Mouse (Mus musculus) neural tube, embryonic 15.5 days (tissue): Measurements from ENCODE around the gene Nrsn2. TPM values are rescaled to one million over a fixed set of nuclear protein-coding genes. Genes with fewer than 3 reads are reported as not detected.
A peak's percentile ranks its signal among the peaks of the same experiment; 100 is the strongest.
"Not testable (repeated sequence)": the region's sequence is repeated elsewhere in the genome, so short reads cannot be mapped to it uniquely, and the experiment has no call there.

Experiments
- ATAC-seq: fragments of 200-750 bp; cut with Nextera tagmentation; 2 replicates; pipeline ENCODE4 v1.8.0; 2017; ENCODE audit warnings: mild to moderate bottlenecking, moderate TSS enrichment, moderate library complexity; ENCODE audit not compliant: low FRiP score
- H3K27ac ChIP-seq: fragments of 300-500 bp; sonication (generic); replicated peaks from 2 replicates; pipeline ENCODE4 v1.5.1; 2015; ENCODE audit warnings: mild to moderate bottlenecking, inconsistent platforms
- H3K27me3 ChIP-seq: fragments of 300-500 bp; sonication (generic); replicated peaks from 2 replicates; pipeline ENCODE4 v1.6.1; 2015; ENCODE audit warnings: inconsistent platforms
- H3K36me3 ChIP-seq: fragments of 300-500 bp; sonication (generic); 2 replicates; pipeline ENCODE4 v1.6.1; 2015; ENCODE audit warnings: inconsistent platforms
- H3K4me1 ChIP-seq: fragments of 300-500 bp; sonication (generic); 2 replicates; pipeline ENCODE4 v1.6.1; 2015; ENCODE audit warnings: inconsistent platforms
- H3K4me2 ChIP-seq: fragments of 300-500 bp; sonication (generic); 2 replicates; pipeline ENCODE4 v1.6.1; 2015; ENCODE audit warnings: inconsistent platforms, mild to moderate bottlenecking, moderate library complexity
- H3K4me3 ChIP-seq: fragments of 300-500 bp; sonication (generic); replicated peaks from 2 replicates; pipeline ENCODE4 v1.5.1; 2015; ENCODE audit warnings: mild to moderate bottlenecking, inconsistent platforms
- H3K9ac ChIP-seq: fragments of 300-500 bp; sonication (generic); replicated peaks from 2 replicates; pipeline ENCODE4 v1.6.1; 2015; ENCODE audit warnings: mild to moderate bottlenecking, inconsistent platforms
- H3K9me3 ChIP-seq: fragments of 300-500 bp; sonication (generic); replicated peaks from 2 replicates; pipeline ENCODE4 v1.6.1; 2016; ENCODE audit warnings: inconsistent platforms
- WGBS: fragments of 180-500 bp; shearing (Covaris S2); methylation state at CpG from one replicate; pipeline ENCODE4 v1.1.7; 2015; ENCODE audit warnings: mixed read lengths; 5-methylcytosine and 5-hydroxymethylcytosine counted together
- polyA plus RNA-seq: library from polyadenylated mRNA; unstranded; fragments of >200 nt; fragmentation: Nextera tagmentation; extraction: Ambion mirVana; gene quantifications from 2 replicates; pipeline ENCODE4 v1.2.1, GENCODE M21; 2015

Gene Nrsn2
- polyA plus RNA-seq, 1 experiment from 2014 or later, result 60.3 TPM

GRCm38 (mm10) chr2:152373547-152373946 is 2.9 kb downstream of the Nrsn2 start:
- 85% methylated on average over 9 of the region's 9 CpGs for WGBS

GRCm38 (mm10) chr2:152372661-152373060 is 3.8 kb downstream of the Nrsn2 start:
- Histone ChIP-seq H3K27ac (no peak overlapping the region), H3K9me3 (no peaks in the 10 kb centered on the region), H3K4me3 (no peak overlapping the region), H3K36me3 (no peaks in the 10 kb centered on the region), H3K27me3 (no peaks in the 10 kb centered on the region), H3K4me2 (no peak overlapping the region), H3K4me1 (peaks cover 29% of the 10 kb centered on the region), H3K9ac (no peak overlapping the region)
- no peak for ATAC-seq
- WGBS, result 79% methylated on average over 4 of the region's 4 CpGs

More at GRCm38 (mm10) chr2:152373547-152373946, 2.9 kb downstream of the Nrsn2 start:
- ATAC-seq, result no peak
- Histone ChIP-seq H3K27me3 (no peaks in the 10 kb centered on the region), H3K36me3 (no peaks in the 10 kb centered on the region), H3K4me2 (no peak overlapping the region), H3K27ac (no peak overlapping the region), H3K4me3 (no peak overlapping the region), H3K9ac (no peak overlapping the region), H3K4me1 (peaks cover 29% of the 10 kb centered on the region), H3K9me3 (no peaks in the 10 kb centered on the region)

- Histone ChIP-seq H3K9me3 (no peaks in the 10 kb centered on the region), H3K27me3 (no peaks in the 10 kb centered on the region), H3K9ac (no peak overlapping the region), H3K4me1 (peaks cover 29% of the 10 kb centered on the region), H3K36me3 (no peaks in the 10 kb centered on the region), H3K4me3 (no peak overlapping the region), H3K4me2 (no peak overlapping the region), H3K27ac (no peak overlapping the region)
- ATAC-seq, result no peak
- 77% methylated on average over 7 of the region's 7 CpGs for WGBS
These were observed 4.3 kb downstream of the Nrsn2 start for GRCm38 (mm10) chr2:152372104-152372503.

GRCm38 (mm10) chr2:152368532-152369140 is 7.8 kb downstream of the Nrsn2 start:
- Histone ChIP-seq H3K27ac (no peak overlapping the region), H3K4me2 (0 out of 2 replicates have a peak overlapping the region, but pooled peaks have one; percentile 7), H3K9me3 (no peaks in the 10 kb centered on the region), H3K4me1 (peaks cover 7% of the 10 kb centered on the region), H3K9ac (no peak overlapping the region), H3K36me3 (no peaks in the 10 kb centered on the region), H3K4me3 (no peak overlapping the region), H3K27me3 (no peaks in the 10 kb centered on the region)
- 36% methylated on average over 14 of the region's 14 CpGs for WGBS
- peak; percentile 49; the same call in 1 of the 2 replicates for ATAC-seq

GRCm38 (mm10) chr2:152367917-152368316 is 8.5 kb downstream of the Nrsn2 start:
- Histone ChIP-seq H3K27me3 (no peaks in the 10 kb centered on the region), H3K4me1 (peaks cover 8% of the 10 kb centered on the region), H3K9ac (no peak overlapping the region), H3K4me2 (no peak overlapping the region), H3K27ac (no peak overlapping the region), H3K9me3 (no peaks in the 10 kb centered on the region), H3K4me3 (no peak overlapping the region), H3K36me3 (no peaks in the 10 kb centered on the region)
- WGBS, result 81% methylated on average over 5 of the region's 5 CpGs
- ATAC-seq, result no peak

- peak overlapping the region; percentile 51 for H3K4me2 ChIP-seq
- H3K9ac ChIP-seq, result no peak overlapping the region; the same call in 1 of the 2 replicates
- H3K36me3 ChIP-seq, result no peaks in the 10 kb centered on the region
- H3K27ac ChIP-seq, result peak overlapping the region; percentile 61
- no peaks in the 10 kb centered on the region for H3K27me3 ChIP-seq
- no peaks in the 10 kb centered on the region for H3K9me3 ChIP-seq
- peak overlapping the region; percentile 19; the same call in 1 of the 2 replicates for H3K4me3 ChIP-seq
- peaks cover 5% of the 10 kb centered on the region for H3K4me1 ChIP-seq
- ATAC-seq, result peak; percentile 69
- WGBS, result 12% methylated on average over 17 of the region's 17 CpGs
These were observed 12.9 kb downstream of the Nrsn2 start for GRCm38 (mm10) chr2:152363245-152364147.

GRCm38 (mm10) chr2:152361193-152361592 is 15.2 kb downstream of the Nrsn2 start:
- Histone ChIP-seq H3K4me1 (peaks cover 5% of the 10 kb centered on the region), H3K27me3 (no peaks in the 10 kb centered on the region), H3K27ac (no peak overlapping the region), H3K9me3 (no peaks in the 10 kb centered on the region), H3K9ac (no peak overlapping the region), H3K4me3 (no peak overlapping the region), H3K4me2 (no peak overlapping the region), H3K36me3 (no peaks in the 10 kb centered on the region)
- ATAC-seq, result no peak
- 90% methylated on average over 8 of the region's 8 CpGs for WGBS

GRCm38 (mm10) chr2:152360271-152360775 is 16.1 kb downstream of the Nrsn2 start:
- no peaks in the 10 kb centered on the region for H3K36me3 ChIP-seq
- H3K4me2 ChIP-seq, result no peak overlapping the region
- H3K27me3 ChIP-seq, result no peaks in the 10 kb centered on the region
- H3K9ac ChIP-seq, result no peak overlapping the region
- H3K4me3 ChIP-seq, result no peak overlapping the region
- H3K27ac ChIP-seq, result no peak overlapping the region
- no peaks in the 10 kb centered on the region for H3K9me3 ChIP-seq
- no peak for ATAC-seq
- 63% methylated on average over 7 of the region's 7 CpGs for WGBS
- H3K4me1 ChIP-seq, result peaks cover 5% of the 10 kb centered on the region

- Histone ChIP-seq H3K27me3 (no peaks in the 10 kb centered on the region), H3K4me1 (peaks cover 5% of the 10 kb centered on the region), H3K4me3 (no peak overlapping the region), H3K9me3 (no peaks in the 10 kb centered on the region), H3K9ac (no peak overlapping the region), H3K4me2 (no peak overlapping the region), H3K36me3 (no peaks in the 10 kb centered on the region), H3K27ac (no peak overlapping the region)
- ATAC-seq, result no peak
- WGBS, result 78% methylated on average over 5 of the region's 5 CpGs
These were observed 16.8 kb downstream of the Nrsn2 start for GRCm38 (mm10) chr2:152359616-152360015.

GRCm38 (mm10) chr2:152358977-152359376 is 17.5 kb downstream of the Nrsn2 start:
- H3K4me3 ChIP-seq, ATAC-seq, H3K27me3 ChIP-seq, H3K9ac ChIP-seq, H3K4me2 ChIP-seq, H3K36me3 ChIP-seq, H3K4me1 ChIP-seq, H3K9me3 ChIP-seq, H3K27ac ChIP-seq: not testable (repeated sequence)
- WGBS, result 75% methylated on average over 5 of the region's 5 CpGs

GRCm38 (mm10) chr2:152357254-152357653 is 19.2 kb downstream of the Nrsn2 start:
- Histone ChIP-seq H3K9me3 (no peaks in the 10 kb centered on the region), H3K27me3 (no peaks in the 10 kb centered on the region), H3K4me3 (no peak overlapping the region), H3K4me1 (no peaks in the 10 kb centered on the region), H3K36me3 (no peaks in the 10 kb centered on the region), H3K27ac (no peak overlapping the region), H3K4me2 (no peak overlapping the region), H3K9ac (no peak overlapping the region)
- ATAC-seq, result no peak
- 84% methylated on average over 3 of the region's 3 CpGs for WGBS
